1 mouse cellular context compared by ENCODE assay signal in genomic region chr4:63608391-63608790, GRCm38 (mm10).
TF ChIP-seq lines count a peak whose summit lies in the region.

No protein-coding gene starts in this region.

TF ChIP-seq in CH12.LX, 34 proteins besides CTCF, POLR2A, EP300 and RAD21 (continued from another document):
- no peak for TF ChIP-seq NELFE (IDR thresholded peaks at IDR 0.05; ENCODE audit: low read depth, low read length)
- TF ChIP-seq ETS1 (conservative IDR thresholded peaks at IDR 0.05; ENCODE audit: low read depth, low read length): no peak
- no peak for TF ChIP-seq NRF1 (IDR thresholded peaks at IDR 0.05; ENCODE audit: low read depth, low read length)
- TF ChIP-seq E2F4 (IDR thresholded peaks at IDR 0.05; ENCODE audit: insufficient replicate concordance, low read depth, low read length): no peak
